ENCODE assay signal across 35 mouse cellular contexts in the genomic region with DNA sequence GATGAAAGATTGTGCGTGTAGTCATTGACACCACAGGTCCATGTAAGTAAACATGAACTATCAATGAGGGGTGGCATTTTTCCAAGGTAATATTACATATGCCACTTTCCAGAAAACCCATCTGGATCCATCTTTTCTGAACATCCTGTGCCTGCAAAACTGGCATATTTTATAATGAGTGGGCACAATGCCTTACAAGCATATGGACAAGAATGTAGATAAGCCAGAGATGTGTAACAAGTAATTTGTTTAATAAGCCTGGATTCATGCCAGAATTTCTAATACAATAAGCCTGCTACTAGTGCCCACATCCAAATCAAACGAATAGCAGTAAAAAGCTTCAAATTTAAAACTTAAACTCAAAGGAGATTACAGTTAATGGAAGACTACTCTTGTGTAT.
A peak's percentile ranks its signal among the peaks of the same experiment; 100 is the strongest.
DNase-seq lines count a peak whose midpoint lies in the region; ATAC-seq lines count a peak whose summit lies in the region.
"Had no signal": no experiment of that assay in that cellular context is flagged by ENCODE, and none has a peak within 500 bp of the region (broad histone marks: within the 10 kb centered on the region; RNA-seq: fewer than 3 reads in every experiment).

No protein-coding gene starts in this region.

- DNase-seq in forebrain, embryonic 14.5 days (ENCODE audit: low spot score) = peak; percentile 58
- DNase-seq in forebrain, embryonic 10.5 days (ENCODE audit: extremely low spot score, low spot score) = no peak
- DNase-seq in layer of hippocampus, adult 8-10 months (ENCODE audit: low spot score in 2 of 2) = peak; percentile 2 to 5
- no peak for DNase-seq in layer of hippocampus, postnatal 10 days (ENCODE audit: low spot score in 2 of 2)
- DNase-seq in Muller cell, postnatal 12 days (ENCODE audit: inconsistent ontology term) = peak; percentile 0
- peak; percentile 28 for DNase-seq in brain, embryonic 18.5 days (ENCODE audit: low read depth, low spot score)
- DNase-seq in thymus, postnatal 25 days = no peak
- no peak for DNase-seq in liver, embryonic 11.5 days (ENCODE audit: low spot score)
- DNase-seq: adrenal gland, postnatal 36 days; cerebellum, adult 11-12 months; cerebellum, adult 9-11 months; gastrocnemius, postnatal 14 days; heart, postnatal 14 days; kidney, adult 2 months; kidney, postnatal 4 days; lung, adult 2 months; lung, postnatal 10 days; right cerebral cortex, adult 18-20 months; right cerebral cortex, postnatal 4 days; thymus, adult 18-20 months; thymus, postnatal 36 days had no signal

- H3K9ac ChIP-seq in forebrain, embryonic 14.5 days (ENCODE audit: low read length) = no peak overlapping the region
- no peak overlapping the region for H3K9ac ChIP-seq in liver, embryonic 11.5 days (ENCODE audit: low read depth, low read length)
- H3K9ac ChIP-seq: hindbrain, embryonic 15.5 days; intestine, embryonic 15.5 days; limb, embryonic 15.5 days; liver, embryonic 14.5 days; midbrain, embryonic 13.5 days; neural tube, embryonic 12.5 days had no signal

- ATAC-seq in forebrain, embryonic 14.5 days = peak; percentile 48; the same call in 1 of the 2 replicates
- ATAC-seq in liver, embryonic 11.5 days (replicated peaks; ENCODE audit: low FRiP score) = no peak
- ATAC-seq: CD4-positive, CD25-positive, alpha-beta regulatory T cell, adult 4 months; intestine, embryonic 15.5 days; midbrain, embryonic 13.5 days had no signal

- H3K9me3 ChIP-seq in forebrain, embryonic 14.5 days (replicated peaks; ENCODE audit: control insufficient read depth, low read length) = no peaks in the 10 kb centered on the region
- H3K9me3 ChIP-seq in forebrain, embryonic 10.5 days = no peaks in the 10 kb centered on the region
- no peaks in the 10 kb centered on the region for H3K9me3 ChIP-seq in liver, embryonic 11.5 days (ENCODE audit: control insufficient read depth, low read length)
- H3K9me3 ChIP-seq: hindbrain, embryonic 10.5 days; hindbrain, embryonic 15.5 days; intestine, embryonic 15.5 days; limb, embryonic 10.5 days; limb, embryonic 15.5 days; midbrain, embryonic 13.5 days; neural tube, embryonic 12.5 days had no signal

- no peaks in the 10 kb centered on the region for H3K36me3 ChIP-seq in forebrain, embryonic 14.5 days (ENCODE audit: control insufficient read depth, insufficient read depth, low read length)
- H3K36me3 ChIP-seq in forebrain, embryonic 10.5 days (replicated peaks) = no peaks in the 10 kb centered on the region
- no peaks in the 10 kb centered on the region for H3K36me3 ChIP-seq in liver, embryonic 11.5 days (ENCODE audit: control insufficient read depth, insufficient read depth, low read length)
- H3K36me3 ChIP-seq: hindbrain, embryonic 10.5 days; hindbrain, embryonic 15.5 days; intestine, embryonic 15.5 days; limb, embryonic 10.5 days; limb, embryonic 15.5 days; midbrain, embryonic 13.5 days; neural tube, embryonic 12.5 days had no signal

- no peaks in the 10 kb centered on the region for H3K4me1 ChIP-seq in forebrain, embryonic 14.5 days (ENCODE audit: control insufficient read depth, insufficient read depth, low read length)
- no peaks in the 10 kb centered on the region for H3K4me1 ChIP-seq in forebrain, embryonic 10.5 days
- no peaks in the 10 kb centered on the region for H3K4me1 ChIP-seq in liver, embryonic 11.5 days (replicated peaks; ENCODE audit: control insufficient read depth, insufficient read depth, low read length)
- H3K4me1 ChIP-seq: hindbrain, embryonic 10.5 days; hindbrain, embryonic 15.5 days; intestine, embryonic 15.5 days; limb, embryonic 10.5 days; limb, embryonic 15.5 days; midbrain, embryonic 13.5 days; neural tube, embryonic 12.5 days had no signal

- no peak overlapping the region for H3K4me3 ChIP-seq in forebrain, embryonic 14.5 days (ENCODE audit: low read depth, low read length)
- no peak overlapping the region for H3K4me3 ChIP-seq in forebrain, embryonic 10.5 days
- no peak overlapping the region for H3K4me3 ChIP-seq in liver, embryonic 11.5 days (ENCODE audit: low read depth, low read length)
- H3K4me3 ChIP-seq: erythroblast, embryonic 14.5 days; hindbrain, embryonic 10.5 days; hindbrain, embryonic 15.5 days; intestine, embryonic 15.5 days; limb, embryonic 10.5 days; limb, embryonic 15.5 days; midbrain, embryonic 13.5 days; myocyte; neural tube, embryonic 12.5 days had no signal

- H3K27me3 ChIP-seq in forebrain, embryonic 14.5 days (replicated peaks; ENCODE audit: control insufficient read depth, insufficient read depth, low read length) = no peaks in the 10 kb centered on the region
- H3K27me3 ChIP-seq in forebrain, embryonic 10.5 days (ENCODE audit: poor library complexity, severe bottlenecking) = no peaks in the 10 kb centered on the region; the same call in 1 of the 2 replicates
- no peaks in the 10 kb centered on the region for H3K27me3 ChIP-seq in liver, embryonic 11.5 days (replicated peaks; ENCODE audit: control insufficient read depth, insufficient read depth, low read length)
- H3K27me3 ChIP-seq: hindbrain, embryonic 15.5 days; intestine, embryonic 15.5 days; limb, embryonic 15.5 days; midbrain, embryonic 13.5 days; neural tube, embryonic 12.5 days had no signal

- H3K27ac ChIP-seq in forebrain, embryonic 14.5 days (ENCODE audit: low read depth, low read length) = no peak overlapping the region
- no peak overlapping the region for H3K27ac ChIP-seq in forebrain, embryonic 10.5 days
- H3K27ac ChIP-seq in liver, embryonic 11.5 days (ENCODE audit: low read depth, low read length) = no peak overlapping the region
- H3K27ac ChIP-seq: hindbrain, embryonic 10.5 days; hindbrain, embryonic 15.5 days; intestine, embryonic 15.5 days; kidney, postnatal 0 days; limb, embryonic 10.5 days; limb, embryonic 15.5 days; liver, embryonic 14.5 days; macrophage; midbrain, embryonic 13.5 days; neural tube, embryonic 12.5 days; stomach, postnatal 0 days had no signal

- 63% methylated on average over 2 of the region's 2 CpGs for WGBS in forebrain, embryonic 14.5 days
- WGBS in forebrain, embryonic 10.5 days = 88% methylated on average over 2 of the region's 2 CpGs
- WGBS in liver, embryonic 11.5 days = 84% methylated on average over 2 of the region's 2 CpGs

- H3K4me2 ChIP-seq in forebrain, embryonic 14.5 days (ENCODE audit: low read length) = no peak overlapping the region
- H3K4me2 ChIP-seq in liver, embryonic 11.5 days = no peak overlapping the region
- H3K4me2 ChIP-seq: hindbrain, embryonic 15.5 days; intestine, embryonic 15.5 days; limb, embryonic 15.5 days; midbrain, embryonic 13.5 days; neural tube, embryonic 12.5 days had no signal

Comparison
In these comparisons a context has a peak if more than half of its experiments do, and no peak if none do; other contexts are left out.
1. DNase-seq: peak in forebrain, embryonic 14.5 days (single experiment), layer of hippocampus, adult 8-10 months (2 of 2), Muller cell, postnatal 12 days (single experiment) and brain, embryonic 18.5 days (single experiment); none in forebrain, embryonic 10.5 days (single experiment), layer of hippocampus, postnatal 10 days (0 of 2), thymus, postnatal 25 days (single experiment) and liver, embryonic 11.5 days (single experiment).